Comparison of ENCODE assay signal across 1 mouse cellular context in the genomic region with DNA sequence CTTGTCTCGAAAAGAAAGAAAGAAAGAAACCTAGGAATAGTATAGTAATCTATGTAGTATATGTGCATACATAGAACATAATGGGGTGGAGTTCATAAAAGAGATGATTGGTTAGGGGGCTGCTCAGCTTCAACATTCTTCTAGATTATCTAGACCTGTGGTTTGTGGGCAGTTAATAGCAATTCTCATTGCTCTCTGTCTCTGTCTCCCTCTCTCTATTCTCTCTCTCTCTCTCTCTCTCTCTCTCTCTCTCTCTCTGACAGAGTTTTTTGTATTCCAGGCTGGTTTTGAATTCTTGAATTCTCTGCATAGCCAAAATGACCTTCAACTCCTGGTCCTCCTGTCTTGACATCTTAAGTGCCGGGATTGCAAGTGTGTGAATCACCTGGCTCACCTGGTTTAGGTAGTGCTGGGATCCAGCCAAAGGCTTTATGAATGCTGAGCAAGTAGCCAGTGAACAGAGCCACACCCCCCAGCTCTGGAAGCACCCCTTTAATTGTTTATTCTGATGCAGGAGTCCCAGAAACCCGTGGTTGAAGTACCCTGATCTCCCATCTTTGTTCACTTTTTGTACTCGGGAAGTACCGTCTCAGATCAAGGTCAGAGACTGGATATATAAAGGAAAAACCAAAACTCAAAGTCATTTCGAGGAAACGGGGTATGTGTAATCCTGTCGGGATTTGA.
TF ChIP-seq lines count a peak whose summit lies in the region.

No protein-coding gene starts in this region.

TF ChIP-seq in MEL, 35 proteins besides CTCF, POLR2A, EP300 and RAD21 (continued from another document):
- 0 out of 2 replicates have a peak, but pooled peaks have one; percentile 27 for TF ChIP-seq MYC (IDR thresholded peaks at IDR 0.05; ENCODE audit: low read depth, low read length)
- TF ChIP-seq TCF12 (IDR thresholded peaks at IDR 0.05; ENCODE audit: low read depth, low read length): no peak
- no peak for TF ChIP-seq ZC3H11A (IDR thresholded peaks at IDR 0.05; ENCODE audit: low read depth, low read length)
- TF ChIP-seq POLR2AphosphoS2 (IDR thresholded peaks at IDR 0.05; ENCODE audit: low read length): no peak
- no peak for TF ChIP-seq USF2 (IDR thresholded peaks at IDR 0.05; ENCODE audit: borderline replicate concordance in 1 of 2, insufficient read depth in 1 of 2, low read depth in 1 of 2, low read length in 2 of 2)
- peak; percentile 75 for TF ChIP-seq GATA1 (IDR thresholded peaks at IDR 0.05; ENCODE audit: low read depth, low read length)
- peak; percentile 99 for TF ChIP-seq JUND (IDR thresholded peaks at IDR 0.05; ENCODE audit: low read depth, low read length)
- TF ChIP-seq ZKSCAN1 (IDR thresholded peaks at IDR 0.05; ENCODE audit: low read depth, low read length): no peak
- 0 out of 2 replicates have a peak, but pooled peaks have one; percentile 6 for TF ChIP-seq BHLHE40 (IDR thresholded peaks at IDR 0.05; ENCODE audit: borderline replicate concordance, low read depth, low read length)
- no peak for TF ChIP-seq ELF1 (IDR thresholded peaks at IDR 0.05; ENCODE audit: low read depth, low read length)
- TF ChIP-seq TAL1 (IDR thresholded peaks at IDR 0.05; ENCODE audit: low read length): no peak
- TF ChIP-seq USF1 (IDR thresholded peaks at IDR 0.05; ENCODE audit: low read depth, low read length): no peak
- no peak for TF ChIP-seq MAX (IDR thresholded peaks at IDR 0.05; ENCODE audit: low read length)
- no peak for TF ChIP-seq ZMIZ1 (IDR thresholded peaks at IDR 0.05; ENCODE audit: low read depth, low read length)
- no peak for TF ChIP-seq CHD2 (IDR thresholded peaks at IDR 0.05; ENCODE audit: low read length)
- 0 out of 2 replicates have a peak, but pooled peaks have one; percentile 13 for TF ChIP-seq MAFK (IDR thresholded peaks at IDR 0.05; ENCODE audit: borderline replicate concordance, low read depth, low read length)
- TF ChIP-seq MYB (IDR thresholded peaks at IDR 0.05; ENCODE audit: low read depth, low read length): no peak
- TF ChIP-seq NELFE (IDR thresholded peaks at IDR 0.05; ENCODE audit: low read depth, low read length): no peak
